Mouse (Mus musculus): ENCODE results near the gene Slc9a8. TPM values are rescaled to one million over a fixed set of nuclear protein-coding genes. Genes with fewer than 3 reads are reported as not detected.
"Not testable (repeated sequence)": the region's sequence is repeated elsewhere in the genome, so short reads cannot be mapped to it uniquely, and the experiment has no call there.

Gene Slc9a8
- polyA plus RNA-seq, 1 experiment from 2014 or later: 26.5 TPM

GRCm38 (mm10) chr2:167386456-167386855 is 35.1 kb upstream of the Slc9a8 start:
- 86% methylated on average over 4 of the region's 4 CpGs for WGBS
- no peak overlapping the region for H3K27ac ChIP-seq
- no peaks in the 10 kb centered on the region for H3K36me3 ChIP-seq (replicated peaks)
- no peak for ATAC-seq (ENCODE audit: low FRiP score)
- H3K9me3 ChIP-seq: no peaks in the 10 kb centered on the region
- no peak overlapping the region for H3K9ac ChIP-seq
- no peaks in the 10 kb centered on the region for H3K27me3 ChIP-seq
- no peak overlapping the region for H3K4me2 ChIP-seq
- H3K4me1 ChIP-seq: no peaks in the 10 kb centered on the region
- H3K4me3 ChIP-seq (replicated peaks): no peak overlapping the region

- 86% methylated on average over 6 of the region's 6 CpGs for WGBS
- Histone ChIP-seq H3K4me2 (no peak overlapping the region), H3K9me3 (no peaks in the 10 kb centered on the region), H3K9ac (no peak overlapping the region), H3K4me3 (replicated peaks) (no peak overlapping the region), H3K27ac (no peak overlapping the region), H3K36me3 (replicated peaks) (no peaks in the 10 kb centered on the region), H3K27me3 (no peaks in the 10 kb centered on the region), H3K4me1 (no peaks in the 10 kb centered on the region)
- ATAC-seq (ENCODE audit: low FRiP score): no peak
Observed at GRCm38 (mm10) chr2:167386998-167387397, 34.5 kb upstream of the Slc9a8 start.

GRCm38 (mm10) chr2:167394426-167394825 is 27.1 kb upstream of the Slc9a8 start:
- H3K9me3 ChIP-seq: 0 out of 2 replicates have a peak, but pooled peaks cover 5% of the 10 kb centered on the region
- H3K36me3 ChIP-seq (replicated peaks): no peaks in the 10 kb centered on the region
- no peak overlapping the region for H3K4me3 ChIP-seq (replicated peaks)
- no peak overlapping the region for H3K9ac ChIP-seq
- H3K4me2 ChIP-seq: no peak overlapping the region
- 89% methylated on average over 7 of the region's 7 CpGs for WGBS
- ATAC-seq (ENCODE audit: low FRiP score): no peak
- H3K27ac ChIP-seq: no peak overlapping the region
- H3K4me1 ChIP-seq: no peaks in the 10 kb centered on the region
- H3K27me3 ChIP-seq: no peaks in the 10 kb centered on the region

DNA sequence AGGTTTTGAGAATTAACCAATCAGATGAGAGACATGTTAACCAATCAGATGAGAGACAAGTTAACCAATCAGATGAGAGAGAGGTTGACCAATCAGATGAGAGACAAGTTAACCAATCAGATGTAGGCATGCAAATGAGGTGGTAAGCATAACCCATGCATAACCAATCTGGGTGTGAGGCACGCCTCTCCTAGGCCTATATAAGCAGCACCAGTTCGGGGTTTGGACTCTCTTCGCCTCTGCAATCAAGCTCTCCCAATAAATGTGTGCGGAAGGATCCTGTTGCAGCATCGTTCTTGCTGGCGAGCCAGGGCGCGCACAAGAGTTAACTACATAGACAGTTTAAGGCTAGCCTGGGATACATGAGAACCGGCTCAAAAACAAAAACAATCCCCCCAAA is 25.1 kb upstream of the Slc9a8 start:
- not testable (repeated sequence) for H3K4me1 ChIP-seq; H3K9me3 ChIP-seq; H3K9ac ChIP-seq; ATAC-seq (ENCODE audit: low FRiP score); H3K36me3 ChIP-seq (replicated peaks); H3K27me3 ChIP-seq; H3K4me3 ChIP-seq (replicated peaks); H3K4me2 ChIP-seq; H3K27ac ChIP-seq
- WGBS: 95% methylated on average over 9 of the region's 9 CpGs

- Histone ChIP-seq H3K4me1 (no peaks in the 10 kb centered on the region), H3K27me3 (no peaks in the 10 kb centered on the region), H3K27ac (no peak overlapping the region), H3K4me3 (replicated peaks) (no peak overlapping the region), H3K4me2 (no peak overlapping the region), H3K36me3 (replicated peaks) (no peaks in the 10 kb centered on the region), H3K9me3 (0 out of 2 replicates have a peak, but pooled peaks cover 5% of the 10 kb centered on the region), H3K9ac (no peak overlapping the region)
- 55% methylated on average over 4 of the region's 4 CpGs for WGBS
- ATAC-seq (ENCODE audit: low FRiP score): no peak
Observed at GRCm38 (mm10) chr2:167399012-167399411, 22.5 kb upstream of the Slc9a8 start.

GRCm38 (mm10) chr2:167399646-167400045 is 21.9 kb upstream of the Slc9a8 start:
- Histone ChIP-seq H3K4me2 (no peak overlapping the region), H3K4me1 (no peaks in the 10 kb centered on the region), H3K9me3 (0 out of 2 replicates have a peak, but pooled peaks cover 5% of the 10 kb centered on the region), H3K9ac (no peak overlapping the region), H3K27ac (no peak overlapping the region), H3K4me3 (replicated peaks) (no peak overlapping the region), H3K27me3 (no peaks in the 10 kb centered on the region), H3K36me3 (replicated peaks) (no peaks in the 10 kb centered on the region)
- WGBS: 93% methylated on average over 7 of the region's 7 CpGs
- no peak for ATAC-seq (ENCODE audit: low FRiP score)

GRCm38 (mm10) chr2:167403085-167403484 is 18.4 kb upstream of the Slc9a8 start:
- Histone ChIP-seq H3K4me1 (no peaks in the 10 kb centered on the region), H3K27me3 (no peaks in the 10 kb centered on the region), H3K36me3 (replicated peaks) (no peaks in the 10 kb centered on the region), H3K4me3 (replicated peaks) (no peak overlapping the region), H3K27ac (no peak overlapping the region), H3K4me2 (no peak overlapping the region), H3K9me3 (no peaks in the 10 kb centered on the region), H3K9ac (no peak overlapping the region)
- no peak for ATAC-seq (ENCODE audit: low FRiP score)
- 76% methylated on average over 7 of the region's 7 CpGs for WGBS

- H3K4me1 ChIP-seq: no peaks in the 10 kb centered on the region
- no peaks in the 10 kb centered on the region for H3K36me3 ChIP-seq (replicated peaks)
- 84% methylated on average over 20 of the region's 20 CpGs for WGBS
- H3K4me2 ChIP-seq: no peak overlapping the region
- H3K9me3 ChIP-seq: no peaks in the 10 kb centered on the region
- H3K4me3 ChIP-seq (replicated peaks): no peak overlapping the region
- ATAC-seq (ENCODE audit: low FRiP score): no peak
- no peak overlapping the region for H3K27ac ChIP-seq
- H3K27me3 ChIP-seq: no peaks in the 10 kb centered on the region
- H3K9ac ChIP-seq: no peak overlapping the region
Observed at GRCm38 (mm10) chr2:167405101-167405880, 16.2 kb upstream of the Slc9a8 start.

- 93% methylated on average over 16 of the region's 16 CpGs for WGBS
- H3K4me1 ChIP-seq: no peaks in the 10 kb centered on the region
- no peak overlapping the region for H3K9ac ChIP-seq
- no peaks in the 10 kb centered on the region for H3K27me3 ChIP-seq
- no peak overlapping the region for H3K27ac ChIP-seq
- no peaks in the 10 kb centered on the region for H3K9me3 ChIP-seq
- H3K4me2 ChIP-seq: no peak overlapping the region
- H3K4me3 ChIP-seq (replicated peaks): no peak overlapping the region
- ATAC-seq (ENCODE audit: low FRiP score): no peak
- no peaks in the 10 kb centered on the region for H3K36me3 ChIP-seq (replicated peaks)
Observed at GRCm38 (mm10) chr2:167407296-167407929, 14.1 kb upstream of the Slc9a8 start.

DNA sequence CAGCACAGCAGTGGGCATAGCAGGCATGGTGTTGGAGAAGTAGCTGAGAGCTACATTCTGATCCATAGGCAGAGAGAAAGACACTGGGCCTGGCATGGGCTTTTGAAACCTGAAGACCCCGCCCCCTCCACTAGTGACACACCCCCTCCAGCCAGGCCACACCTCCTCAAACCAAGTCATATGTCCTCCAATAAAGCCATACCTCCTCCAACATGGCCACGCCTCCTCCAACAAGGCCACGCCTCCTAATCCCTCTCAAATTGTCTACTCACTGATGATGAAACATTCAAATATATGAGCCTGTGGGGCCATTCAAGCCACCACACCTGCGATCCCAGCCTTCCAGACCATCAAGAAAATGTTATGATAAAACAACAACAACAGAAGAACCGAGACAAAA is 7.1 kb upstream of the Slc9a8 start:
- H3K4me1 ChIP-seq: no peaks in the 10 kb centered on the region
- no peak overlapping the region for H3K4me3 ChIP-seq (replicated peaks)
- no peaks in the 10 kb centered on the region for H3K27me3 ChIP-seq
- no peaks in the 10 kb centered on the region for H3K36me3 ChIP-seq (replicated peaks)
- no peak for ATAC-seq (ENCODE audit: low FRiP score)
- H3K27ac ChIP-seq: no peak overlapping the region
- H3K9ac ChIP-seq: no peak overlapping the region
- peaks cover 3% of the 10 kb centered on the region; the same call in 1 of the 2 replicates for H3K9me3 ChIP-seq
- 84% methylated on average over 5 of the region's 5 CpGs for WGBS
- H3K4me2 ChIP-seq: no peak overlapping the region

GRCm38 (mm10) chr2:167415970-167416563 is 5.4 kb upstream of the Slc9a8 start:
- Histone ChIP-seq H3K27me3 (no peaks in the 10 kb centered on the region), H3K9me3 (peaks cover 3% of the 10 kb centered on the region; the same call in 1 of the 2 replicates), H3K9ac (no peak overlapping the region), H3K4me1 (peaks cover 8% of the 10 kb centered on the region), H3K27ac (no peak overlapping the region), H3K36me3 (replicated peaks) (no peaks in the 10 kb centered on the region), H3K4me3 (replicated peaks) (no peak overlapping the region), H3K4me2 (no peak overlapping the region)
- ATAC-seq (ENCODE audit: low FRiP score): no peak
- 85% methylated on average over 9 of the region's 9 CpGs for WGBS

GRCm38 (mm10) chr2:167417048-167417447 is 4.5 kb upstream of the Slc9a8 start:
- no peak overlapping the region for H3K4me2 ChIP-seq
- 80% methylated on average over 3 of the region's 3 CpGs for WGBS
- ATAC-seq (ENCODE audit: low FRiP score): no peak
- no peaks in the 10 kb centered on the region for H3K36me3 ChIP-seq (replicated peaks)
- H3K9ac ChIP-seq: no peak overlapping the region
- no peaks in the 10 kb centered on the region for H3K27me3 ChIP-seq
- H3K4me3 ChIP-seq (replicated peaks): no peak overlapping the region
- peaks cover 3% of the 10 kb centered on the region; the same call in 1 of the 2 replicates for H3K9me3 ChIP-seq
- H3K27ac ChIP-seq: no peak overlapping the region
- peaks cover 8% of the 10 kb centered on the region for H3K4me1 ChIP-seq

Data from forebrain, embryonic 12.5 days (tissue).